Mouse (Mus musculus) lung, postnatal 36 days (tissue): Measurements from ENCODE around the gene Cryaa.
A peak's percentile ranks its signal among the peaks of the same experiment; 100 is the strongest.
"Not testable (repeated sequence)": the region's sequence is repeated elsewhere in the genome, so short reads cannot be mapped to it uniquely, and the experiment has no call there.

Source experiments
- DNase-seq: peaks from one replicate; pipeline ENCODE4 v3.0.0; 2022; ENCODE audit warnings: mixed read lengths

Cryaa gene

GRCm38 (mm10) chr17:31660661-31661250 lies 16.9 kb upstream of the Cryaa start:
- DNase-seq, result no peak

- DNase-seq, result no peak
Measured at GRCm38 (mm10) chr17:31662855-31663254, 14.8 kb upstream of the Cryaa start.

- peak; percentile 93 for DNase-seq
Measured at GRCm38 (mm10) chr17:31664760-31665159, 12.8 kb upstream of the Cryaa start.

- DNase-seq, result no peak
Measured at GRCm38 (mm10) chr17:31668306-31668705, 9.3 kb upstream of the Cryaa start.

GRCm38 (mm10) chr17:31670163-31670562 lies 7.4 kb upstream of the Cryaa start:
- no peak for DNase-seq

GRCm38 (mm10) chr17:31671698-31672097 lies 5.9 kb upstream of the Cryaa start:
- no peak for DNase-seq

- no peak for DNase-seq
Measured at GRCm38 (mm10) chr17:31672279-31672678, 5.3 kb upstream of the Cryaa start.

GRCm38 (mm10) chr17:31674426-31674825 lies 3.2 kb upstream of the Cryaa start:
- no peak for DNase-seq

GRCm38 (mm10) chr17:31680450-31680849 lies 2.8 kb downstream of the Cryaa start:
- no peak for DNase-seq

GRCm38 (mm10) chr17:31685514-31686224 lies 8.1 kb downstream of the Cryaa start:
- peak; percentile 93 for DNase-seq

- DNase-seq, result no peak
Measured at GRCm38 (mm10) chr17:31686225-31686564, 8.6 kb downstream of the Cryaa start.

GRCm38 (mm10) chr17:31688112-31688511 lies 10.5 kb downstream of the Cryaa start:
- peak; percentile 33 for DNase-seq

- DNase-seq, result peak; percentile 50
Measured at GRCm38 (mm10) chr17:31689606-31690005, 12.0 kb downstream of the Cryaa start.

- no peak for DNase-seq
Measured at GRCm38 (mm10) chr17:31692918-31693317, 15.3 kb downstream of the Cryaa start.

GRCm38 (mm10) chr17:31693330-31694022 lies 15.9 kb downstream of the Cryaa start:
- peak; percentile 92 for DNase-seq

GRCm38 (mm10) chr17:31694023-31694376 lies 16.4 kb downstream of the Cryaa start:
- DNase-seq, result no peak

- no peak for DNase-seq
Measured at GRCm38 (mm10) chr17:31694949-31695348, 17.3 kb downstream of the Cryaa start.

- DNase-seq, result not testable (repeated sequence)
Measured at GRCm38 (mm10) chr17:31695356-31695755, 17.7 kb downstream of the Cryaa start.

GRCm38 (mm10) chr17:31698347-31698746 lies 20.7 kb downstream of the Cryaa start:
- no peak for DNase-seq

GRCm38 (mm10) chr17:31703276-31703980 lies 25.8 kb downstream of the Cryaa start:
- peak; percentile 76 for DNase-seq

- DNase-seq, result no peak
Measured at GRCm38 (mm10) chr17:31705271-31706020, 27.8 kb downstream of the Cryaa start.

- peak; percentile 23 for DNase-seq
Measured at GRCm38 (mm10) chr17:31709121-31709741, 31.6 kb downstream of the Cryaa start.
